Mouse (Mus musculus) Patski (cell line): Measurements from ENCODE around the gene Slc35a1. TPM values are rescaled to one million over a fixed set of nuclear protein-coding genes. Genes with fewer than 3 reads are reported as not detected.

Experiments used
- ATAC-seq: fragments of 100-300 bp; one replicate; pipeline ENCODE4 v1.8.0; 2021
- CTCF ChIA-PET: fragments of 350-600 bp; sonication (Branson Sonifier 250); formaldehyde crosslinking; loops from one replicate; lab custom pipeline; 2022; ENCODE audit warnings: inconsistent platforms; lab: Charles Lee
- POLR2A ChIA-PET: fragments of 350-600 bp; sonication (Branson Sonifier 250); formaldehyde crosslinking; loops from one replicate; lab custom pipeline; 2022; ENCODE audit warnings: antibody characterized with exemption, inconsistent platforms; lab: Charles Lee
- DNase-seq: peaks from one replicate; pipeline ENCODE4 v3.0.0-alpha.2; 2011; ENCODE audit warnings: low read depth, low spot score
- H3K27me3 ChIP-seq: fragments of 371-371 bp; one replicate; pipeline ENCODE4 v1.5.1; 2021
- CTCF ChIP-seq: fragments of 100-300 bp; IDR thresholded peaks from one replicate; pipeline ENCODE4 v1.5.1; 2021
- in situ Hi-C: fragments of 300-500 bp; cut with MboI; formaldehyde crosslinking; loops from 3 replicates; pipeline ENCODE4 v1.11.1; 2018; ENCODE audit warnings: low pct_unique_long_range_greater_than_20kb, mixed read lengths
- polyA plus RNA-seq: library from polyadenylated mRNA; unstranded; gene quantifications from one replicate; pipeline ENCODE4 v1.2.3, GENCODE M21; 2021

Gene Slc35a1
- polyA plus RNA-seq, 1 experiment from 2014 or later: 20.6 TPM

DNA sequence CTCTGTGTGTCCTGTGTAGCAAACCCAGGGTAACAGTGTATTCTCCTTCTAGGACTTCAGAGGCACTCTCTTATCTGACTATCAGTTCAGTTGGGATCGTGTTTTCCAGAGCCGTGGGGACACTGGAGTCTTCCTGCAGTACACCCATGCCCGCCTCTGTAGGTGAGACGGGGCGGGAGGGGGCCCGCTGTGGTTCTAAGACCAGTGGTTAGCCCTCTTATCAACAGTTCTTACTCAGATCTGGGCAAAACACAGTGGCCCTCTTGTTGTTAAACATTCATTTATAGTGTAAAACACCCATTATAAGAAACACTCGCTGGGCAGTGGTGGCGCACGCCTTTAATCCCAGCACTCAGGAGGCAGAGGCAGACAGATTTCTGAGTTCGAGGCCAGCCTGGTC, 31.1 kb downstream of the Slc35a1 start:
- TF ChIP-seq CTCF: no peak
- in situ Hi-C loops: no loop called here
- no peak for ATAC-seq

GRCm38 (mm10) chr4:34653179-34653578, 34.1 kb downstream of the Slc35a1 start:
- ATAC-seq (no peak), DNase-seq (no peak)
- in situ Hi-C loops: no loop called here
- ChIA-PET POLR2A (no interaction called here), CTCF (no interaction called here)
- TF ChIP-seq CTCF: no peak
- H3K27me3 ChIP-seq: no peaks in the 10 kb centered on the region

More for the DNA sequence above, 31.1 kb downstream of the Slc35a1 start:
- ChIA-PET POLR2A (no interaction called here), CTCF (interaction anchor here (1.5 kb wide), 1 partner anchor 12 kb away, joined by 3 read pairs; no protein-coding TSS in a partner anchor)
- H3K27me3 ChIP-seq: no peaks in the 10 kb centered on the region
- no peak for DNase-seq

- in situ Hi-C loops: no loop called here
- H3K27me3 ChIP-seq: no peaks in the 10 kb centered on the region
- POLR2A ChIA-PET: no interaction called here
- CTCF ChIA-PET: interaction anchor here (0.7 to 1.1 kb wide), 3 partner anchors 12 to 39 kb away, joined by 3 to 4 read pairs (median 3); no protein-coding TSS in a partner anchor
- DNase-seq (no peak), ATAC-seq (no peak)
- no peak for TF ChIP-seq CTCF
Observed at GRCm38 (mm10) chr4:34644779-34645178, 42.5 kb downstream of the Slc35a1 start.

GRCm38 (mm10) chr4:34640731-34641130, 46.5 kb downstream of the Slc35a1 start:
- DNase-seq: no peak
- no peak for TF ChIP-seq CTCF
- H3K27me3 ChIP-seq: no peaks in the 10 kb centered on the region
- in situ Hi-C loops: no loop called here
- ATAC-seq: no peak
- ChIA-PET POLR2A (no interaction called here), CTCF (interaction anchor here (1.3 to 1.9 kb wide), 2 partner anchors 15 to 17 kb away, joined by 3 to 6 read pairs; no protein-coding TSS in a partner anchor)

DNA sequence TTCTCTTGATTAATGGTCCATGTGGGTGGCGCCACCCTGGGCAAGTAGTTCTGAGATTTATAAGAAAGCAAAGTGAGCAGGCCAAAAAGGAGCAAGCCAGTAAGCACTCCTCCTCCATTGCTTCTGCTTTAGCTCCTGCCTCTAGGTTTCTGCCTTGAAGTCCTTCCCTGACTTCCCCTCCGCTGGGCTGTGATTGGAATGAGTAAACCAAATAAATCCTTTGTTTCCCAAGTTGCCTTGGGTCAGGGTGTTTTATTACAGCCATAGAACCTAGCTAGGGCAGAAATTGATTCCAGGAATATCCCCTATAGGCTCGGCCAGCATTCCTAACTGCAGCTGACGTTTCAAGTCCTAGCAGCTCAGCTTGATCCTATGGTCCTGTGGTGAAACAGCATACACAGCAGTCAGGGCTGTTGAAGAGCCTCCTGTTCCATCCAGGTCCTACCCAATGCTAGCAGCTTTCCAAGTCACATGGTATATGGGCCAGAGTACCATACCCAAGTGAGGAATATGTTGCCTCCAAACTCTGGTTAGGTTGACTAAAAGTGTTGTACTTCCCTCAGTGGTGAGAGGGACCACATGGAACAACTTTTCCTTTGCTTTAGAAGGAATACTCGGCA, 47.4 kb downstream of the Slc35a1 start:
- no peak for DNase-seq

DNA sequence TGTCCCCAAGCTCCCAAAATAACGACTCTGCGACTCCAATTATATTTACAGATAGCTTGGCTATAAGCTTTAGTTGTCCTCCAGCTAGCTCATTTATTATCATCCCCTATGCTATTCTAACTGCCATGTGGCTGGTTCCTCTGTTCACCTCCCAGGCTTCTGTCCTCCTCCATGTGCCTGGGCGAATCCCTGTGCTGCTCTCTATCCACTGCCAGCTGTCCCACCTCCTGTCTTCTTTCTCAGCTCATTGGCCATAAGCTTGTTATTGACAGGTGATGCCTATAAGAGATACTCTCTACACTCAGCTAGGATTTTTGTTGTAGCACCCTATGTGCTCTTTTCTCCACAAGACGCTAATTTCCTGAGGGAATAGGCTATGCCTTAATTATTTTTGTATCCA, 49.4 kb downstream of the Slc35a1 start:
- TF ChIP-seq CTCF: no peak
- H3K27me3 ChIP-seq: no peaks in the 10 kb centered on the region
- CTCF ChIA-PET: no interaction called here
- no peak for ATAC-seq
- in situ Hi-C loops: no loop called here
- DNase-seq: no peak
- POLR2A ChIA-PET: no interaction called here

More for the DNA sequence above, 47.4 kb downstream of the Slc35a1 start:
- ATAC-seq: no peak
- no peak for TF ChIP-seq CTCF
- in situ Hi-C loops: no loop called here
- CTCF ChIA-PET: interaction anchor here (1.9 kb wide), 1 partner anchor 14 kb away, joined by 6 read pairs; no protein-coding TSS in a partner anchor
- POLR2A ChIA-PET: no interaction called here
- H3K27me3 ChIP-seq: no peaks in the 10 kb centered on the region

DNA sequence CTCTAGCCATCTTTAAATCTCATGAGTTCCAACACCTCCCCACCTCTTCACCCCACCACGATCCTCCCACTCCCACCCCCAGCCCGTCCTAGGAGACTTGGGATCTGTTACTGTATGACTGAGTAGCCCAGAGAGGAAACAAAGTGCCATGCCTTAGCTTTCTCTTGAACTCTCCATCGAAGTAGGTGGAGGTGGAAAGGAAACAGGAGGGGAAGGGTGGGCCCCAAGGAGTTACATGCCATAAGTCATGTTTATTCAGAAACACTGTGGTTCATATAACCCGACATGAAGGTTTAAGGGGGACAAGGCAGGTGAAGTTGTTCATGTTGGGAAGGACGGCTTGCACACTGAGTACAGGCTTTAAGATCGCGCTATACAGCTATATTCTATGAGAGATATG, 49.9 kb downstream of the Slc35a1 start:
- POLR2A ChIA-PET: no interaction called here
- no peak for TF ChIP-seq CTCF
- DNase-seq (no peak), ATAC-seq (no peak)
- CTCF ChIA-PET: interaction anchor here (1.0 kb wide), 1 partner anchor 17 kb away, joined by 3 read pairs; no protein-coding TSS in a partner anchor
- H3K27me3 ChIP-seq: no peaks in the 10 kb centered on the region
- in situ Hi-C loops: no loop called here

- ATAC-seq: no peak
- ChIA-PET CTCF (no interaction called here), POLR2A (no interaction called here)
- TF ChIP-seq CTCF: no peak
- DNase-seq: no peak
- H3K27me3 ChIP-seq: no peaks in the 10 kb centered on the region
- in situ Hi-C loops: no loop called here
Observed at GRCm38 (mm10) chr4:34636036-34636435, 51.2 kb downstream of the Slc35a1 start.

DNA sequence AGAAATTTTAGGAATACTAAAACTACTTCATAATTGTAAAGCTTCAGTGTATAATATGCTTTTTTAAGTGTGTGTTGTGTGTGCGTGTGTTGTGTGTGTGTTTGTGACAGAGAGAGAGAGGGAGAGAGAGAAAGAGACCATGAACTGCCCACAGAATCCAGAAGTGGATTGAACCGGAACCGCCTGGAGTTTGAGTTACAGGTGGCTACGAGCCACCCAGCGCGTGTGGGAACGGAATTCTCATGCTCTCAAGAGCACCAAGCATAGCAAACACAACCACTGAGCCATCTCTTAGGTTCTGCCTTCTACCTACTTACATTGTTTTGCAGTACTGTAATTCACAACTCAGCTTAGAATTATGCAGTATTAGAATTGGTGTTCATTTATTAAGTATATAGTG, 53.1 kb downstream of the Slc35a1 start:
- no peak for ATAC-seq
- no peak for TF ChIP-seq CTCF
- DNase-seq: no peak
- no peaks in the 10 kb centered on the region for H3K27me3 ChIP-seq
- ChIA-PET CTCF (interaction anchor here (0.8 to 1.2 kb wide), 2 partner anchors 12 to 14 kb away, joined by 3 read pairs; no protein-coding TSS in a partner anchor), POLR2A (no interaction called here)
- in situ Hi-C loops: no loop called here

DNA sequence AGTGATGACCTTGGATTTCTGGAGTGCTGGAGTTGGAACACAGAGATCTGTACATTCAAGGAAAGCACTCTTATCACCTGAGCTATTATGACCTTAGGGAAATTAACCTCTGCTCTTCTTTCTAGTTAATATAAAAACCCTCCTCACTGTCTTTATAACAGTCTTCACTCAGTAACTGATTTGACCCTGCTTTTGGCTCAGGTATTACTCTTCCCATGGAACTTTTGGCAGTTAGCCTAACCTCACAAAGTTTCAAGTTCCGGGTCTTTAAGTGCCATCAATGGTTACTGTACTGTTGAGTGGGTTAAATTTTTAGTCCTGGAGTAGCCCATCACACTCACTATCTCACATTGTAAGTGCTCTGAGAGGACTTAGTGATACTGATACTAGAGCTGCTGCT, 57.3 kb downstream of the Slc35a1 start:
- POLR2A ChIA-PET: no interaction called here
- DNase-seq: no peak
- TF ChIP-seq CTCF: no peak
- CTCF ChIA-PET: no interaction called here
- in situ Hi-C loops: no loop called here
- no peaks in the 10 kb centered on the region for H3K27me3 ChIP-seq
- ATAC-seq: no peak

- no peaks in the 10 kb centered on the region for H3K27me3 ChIP-seq
- no peak for TF ChIP-seq CTCF
- DNase-seq (no peak), ATAC-seq (no peak)
- POLR2A ChIA-PET: no interaction called here
- in situ Hi-C loops: no loop called here
- CTCF ChIA-PET: interaction anchor here (0.9 to 1.6 kb wide), 3 partner anchors 13 to 41 kb away, joined by 3 to 6 read pairs (median 4); no protein-coding TSS in a partner anchor
Observed at GRCm38 (mm10) chr4:34626401-34626800, 60.8 kb downstream of the Slc35a1 start.
